In genomic region chr13:21013659-21014058, GRCm38 (mm10) we compare ENCODE assay signal across 24 mouse cellular contexts.
DNase-seq lines count a peak whose midpoint lies in the region; ATAC-seq and TF ChIP-seq lines count a peak whose summit lies in the region.
"Had no signal": no experiment of that assay in that cellular context is flagged by ENCODE, and none has a peak within 500 bp of the region (broad histone marks: within the 10 kb centered on the region; RNA-seq: fewer than 3 reads in every experiment).

No protein-coding gene starts in this region.

- H3K27me3 ChIP-seq in forebrain, embryonic 13.5 days: no peaks in the 10 kb centered on the region
- H3K27me3 ChIP-seq in forebrain, postnatal 0 days (ENCODE audit: insufficient read depth, low read length): no peaks in the 10 kb centered on the region
- H3K27me3 ChIP-seq in heart, embryonic 12.5 days (replicated peaks): no peaks in the 10 kb centered on the region
- no peaks in the 10 kb centered on the region for H3K27me3 ChIP-seq in midbrain, embryonic 16.5 days (ENCODE audit: control insufficient read depth, insufficient read depth, low read depth, low read length)
- no peaks in the 10 kb centered on the region for H3K27me3 ChIP-seq in midbrain, embryonic 10.5 days (ENCODE audit: low read depth, poor library complexity, severe bottlenecking)
- H3K27me3 ChIP-seq: CH12.LX; embryonic facial prominence, embryonic 12.5 days; Patski had no signal

- 67% methylated on average over 3 of the region's 3 CpGs for WGBS in forebrain, embryonic 13.5 days
- WGBS in forebrain, postnatal 0 days: 66% methylated on average over 3 of the region's 3 CpGs
- 48% methylated on average over 3 of the region's 3 CpGs for WGBS in heart, embryonic 12.5 days
- WGBS in midbrain, embryonic 16.5 days: 50% methylated on average over 3 of the region's 3 CpGs
- 80% methylated on average over 3 of the region's 3 CpGs for WGBS in midbrain, embryonic 10.5 days

- H3K36me3 ChIP-seq in forebrain, embryonic 13.5 days (ENCODE audit: poor library complexity, severe bottlenecking): no peaks in the 10 kb centered on the region
- H3K36me3 ChIP-seq in forebrain, postnatal 0 days (ENCODE audit: insufficient read depth): no peaks in the 10 kb centered on the region
- no peaks in the 10 kb centered on the region for H3K36me3 ChIP-seq in heart, embryonic 12.5 days
- H3K36me3 ChIP-seq in midbrain, embryonic 16.5 days (ENCODE audit: control insufficient read depth, insufficient read depth, low read length): no peaks in the 10 kb centered on the region
- H3K36me3 ChIP-seq in midbrain, embryonic 10.5 days: no peaks in the 10 kb centered on the region
- H3K36me3 ChIP-seq: embryonic facial prominence, embryonic 10.5 days; embryonic facial prominence, embryonic 12.5 days; G1E had no signal

- no peak for TF ChIP-seq CTCF in forebrain, postnatal 0 days (IDR thresholded peaks at IDR 0.05; ENCODE audit: low read depth)

- no peak for DNase-seq in forebrain, postnatal 0 days
- no peak for DNase-seq in heart, adult 8-10 months (ENCODE audit: low spot score)
- no peak for DNase-seq in midbrain, embryonic 10.5 days (ENCODE audit: low spot score)
- DNase-seq: adrenal gland, adult 8-10 months; adrenal gland, postnatal 14 days; adrenal gland, postnatal 36 days; B cell, adult 2 months; cerebellum, adult 11-12 months; cerebellum, adult 2 months; cerebellum, adult 9-10 months; cerebellum, postnatal 10 days; cerebellum, postnatal 25 days had no signal

- H3K9me3 ChIP-seq in forebrain, embryonic 13.5 days (replicated peaks): no peaks in the 10 kb centered on the region
- H3K9me3 ChIP-seq in forebrain, postnatal 0 days (ENCODE audit: low read length): no peaks in the 10 kb centered on the region
- no peaks in the 10 kb centered on the region for H3K9me3 ChIP-seq in heart, embryonic 12.5 days (replicated peaks)
- H3K9me3 ChIP-seq in midbrain, embryonic 16.5 days (replicated peaks; ENCODE audit: control insufficient read depth, low read length, poor library complexity, severe bottlenecking): no peaks in the 10 kb centered on the region
- no peaks in the 10 kb centered on the region for H3K9me3 ChIP-seq in midbrain, embryonic 10.5 days (replicated peaks)
- H3K9me3 ChIP-seq: embryonic facial prominence, embryonic 10.5 days; embryonic facial prominence, embryonic 12.5 days; G1E had no signal

- no peak overlapping the region for H3K27ac ChIP-seq in forebrain, embryonic 13.5 days
- H3K27ac ChIP-seq in forebrain, postnatal 0 days (ENCODE audit: low read depth, low read length): no peak overlapping the region
- H3K27ac ChIP-seq in heart, embryonic 12.5 days (ENCODE audit: poor library complexity, severe bottlenecking): peak overlapping the region; percentile 56; the same call in 1 of the 2 replicates
- no peak overlapping the region for H3K27ac ChIP-seq in midbrain, embryonic 16.5 days (ENCODE audit: low read length)
- no peak overlapping the region for H3K27ac ChIP-seq in midbrain, embryonic 10.5 days (replicated peaks)
- H3K27ac ChIP-seq: embryonic facial prominence, embryonic 10.5 days; embryonic facial prominence, embryonic 12.5 days had no signal

- no peak overlapping the region for H3K9ac ChIP-seq in forebrain, embryonic 13.5 days
- H3K9ac ChIP-seq in forebrain, postnatal 0 days: no peak overlapping the region
- no peak overlapping the region for H3K9ac ChIP-seq in heart, embryonic 12.5 days
- H3K9ac ChIP-seq in midbrain, embryonic 16.5 days (ENCODE audit: low read depth, low read length): no peak overlapping the region
- H3K9ac ChIP-seq: embryonic facial prominence, embryonic 12.5 days had no signal

- peak; percentile 38; the same call in 1 of the 2 replicates for ATAC-seq in forebrain, embryonic 13.5 days
- ATAC-seq in forebrain, postnatal 0 days: no peak
- no peak for ATAC-seq in heart, embryonic 12.5 days (ENCODE audit: insufficient number of reproducible peaks, low FRiP score)
- peak; percentile 77; the same call in 1 of the 2 replicates for ATAC-seq in midbrain, embryonic 16.5 days
- ATAC-seq: activated CD4-positive, CD25-positive, alpha-beta regulatory T cell, adult 4 months; CD4-positive, CD25-positive, alpha-beta regulatory T cell, adult 4 months; forebrain, embryonic 14.5 days; forebrain, embryonic 16.5 days; Patski had no signal

- H3K4me2 ChIP-seq in forebrain, embryonic 13.5 days: no peak overlapping the region
- no peak overlapping the region for H3K4me2 ChIP-seq in forebrain, postnatal 0 days (ENCODE audit: low read depth)
- H3K4me2 ChIP-seq in heart, embryonic 12.5 days: no peak overlapping the region
- H3K4me2 ChIP-seq in midbrain, embryonic 16.5 days (ENCODE audit: low read length): no peak overlapping the region
- H3K4me2 ChIP-seq: embryonic facial prominence, embryonic 12.5 days had no signal

- H3K4me1 ChIP-seq in forebrain, embryonic 13.5 days: no peaks in the 10 kb centered on the region
- H3K4me1 ChIP-seq in forebrain, postnatal 0 days (ENCODE audit: insufficient read depth): no peaks in the 10 kb centered on the region
- H3K4me1 ChIP-seq in heart, embryonic 12.5 days (replicated peaks): no peaks in the 10 kb centered on the region
- H3K4me1 ChIP-seq in midbrain, embryonic 16.5 days (ENCODE audit: control insufficient read depth, insufficient read depth, low read length): no peaks in the 10 kb centered on the region
- H3K4me1 ChIP-seq in midbrain, embryonic 10.5 days: no peaks in the 10 kb centered on the region
- H3K4me1 ChIP-seq: embryonic facial prominence, embryonic 10.5 days; embryonic facial prominence, embryonic 12.5 days had no signal

- H3K4me3 ChIP-seq in forebrain, embryonic 13.5 days: no peak overlapping the region
- no peak overlapping the region for H3K4me3 ChIP-seq in forebrain, postnatal 0 days (ENCODE audit: low read depth, low read length)
- H3K4me3 ChIP-seq in heart, embryonic 12.5 days: no peak overlapping the region
- H3K4me3 ChIP-seq in midbrain, embryonic 16.5 days (ENCODE audit: low read depth, low read length): no peak overlapping the region
- H3K4me3 ChIP-seq in midbrain, embryonic 10.5 days: no peak overlapping the region
- H3K4me3 ChIP-seq: embryonic facial prominence, embryonic 10.5 days; embryonic facial prominence, embryonic 12.5 days had no signal

Comparison
In these comparisons a context has a peak if more than half of its experiments do, and no peak if none do; other contexts are left out.
1. ATAC-seq: peak in forebrain, embryonic 13.5 days (single experiment) and midbrain, embryonic 16.5 days (single experiment); none in forebrain, postnatal 0 days (single experiment) and heart, embryonic 12.5 days (single experiment).